ENCODE assay signal across 31 mouse cellular contexts in the genomic region with DNA sequence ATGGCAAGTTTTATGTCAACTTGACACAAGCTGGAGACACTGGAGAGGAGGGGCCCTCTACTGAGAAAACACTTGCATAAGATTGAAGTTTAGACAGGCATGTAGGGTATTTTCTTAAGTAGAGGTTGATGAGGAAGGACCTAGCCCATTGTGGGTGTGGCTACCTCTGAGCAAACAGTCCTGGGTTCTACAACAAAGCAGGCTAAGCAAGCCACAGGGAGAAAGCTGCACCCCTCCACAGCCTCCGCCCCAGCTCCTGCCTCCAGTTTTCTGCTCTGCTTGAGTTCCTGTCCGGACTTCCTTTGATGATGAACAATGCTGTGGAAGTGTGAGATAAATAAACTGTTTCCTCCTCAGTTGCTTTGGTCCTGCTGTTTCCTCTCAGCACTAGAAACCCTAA. TPM values are rescaled to one million over a fixed set of nuclear protein-coding genes. Genes with fewer than 3 reads are reported as not detected.
DNase-seq lines count a peak whose midpoint lies in the region; ATAC-seq and TF ChIP-seq lines count a peak whose summit lies in the region.
"Had no signal": no experiment of that assay in that cellular context is flagged by ENCODE, and none has a peak within 500 bp of the region (broad histone marks: within the 10 kb centered on the region; RNA-seq: fewer than 3 reads in every experiment).

No protein-coding gene starts in this region.

- DNase-seq in heart, adult 11 months: peak; percentile 59
- no peak for DNase-seq in heart, postnatal 14 days
- peak; percentile 4 for DNase-seq in kidney, postnatal 10 days
- no peak for DNase-seq in kidney, adult 11 months
- peak; percentile 14 for DNase-seq in lung, postnatal 0 days (ENCODE audit: low spot score)
- no peak for DNase-seq in lung, postnatal 10 days
- DNase-seq: cerebellum, adult 2 months; cerebellum, postnatal 36 days; gastrocnemius, postnatal 14 days; midbrain, embryonic 14.5 days; thymus, adult 18-20 months; thymus, postnatal 4 days had no signal

- TF ChIP-seq CTCF in lung, postnatal 0 days (IDR thresholded peaks at IDR 0.05): no peak

- 25% methylated on average over 2 of the region's 2 CpGs for WGBS in lung, postnatal 0 days
- WGBS in stomach, embryonic 16.5 days: 41% methylated on average over 2 of the region's 2 CpGs

- no peaks in the 10 kb centered on the region for H3K9me3 ChIP-seq in lung, postnatal 0 days (ENCODE audit: low read length)
- no peaks in the 10 kb centered on the region for H3K9me3 ChIP-seq in stomach, embryonic 16.5 days (replicated peaks; ENCODE audit: control insufficient read depth, low read length)
- H3K9me3 ChIP-seq: forebrain, embryonic 13.5 days; hindbrain, embryonic 13.5 days had no signal

- intact Hi-C loops in heart, postnatal 14 days (cut with DNase I): no loop called here

- no peaks in the 10 kb centered on the region for H3K36me3 ChIP-seq in lung, postnatal 0 days (ENCODE audit: insufficient read depth, low read length)
- H3K36me3 ChIP-seq in stomach, embryonic 16.5 days (ENCODE audit: control insufficient read depth, insufficient read depth, low read length): no peaks in the 10 kb centered on the region
- H3K36me3 ChIP-seq: hindbrain, embryonic 13.5 days had no signal

- peak; percentile 38; the same call in 1 of the 2 replicates for ATAC-seq in lung, postnatal 0 days
- peak; percentile 56; the same call in 1 of the 2 replicates for ATAC-seq in stomach, embryonic 16.5 days (ENCODE audit: insufficient read depth, low FRiP score)
- no peak for ATAC-seq in inflammation-experienced regulatory T-cells, adult 6 months
- ATAC-seq: CD4-positive, CD25-positive, alpha-beta regulatory T cell, adult 4 months; forebrain, embryonic 13.5 days had no signal

- TF ChIP-seq EP300 in lung, postnatal 0 days (IDR thresholded peaks at IDR 0.05): no peak

- no peak overlapping the region for H3K4me2 ChIP-seq in lung, postnatal 0 days (replicated peaks; ENCODE audit: low read depth, low read length)
- H3K4me2 ChIP-seq in stomach, embryonic 16.5 days (ENCODE audit: low read depth, low read length): no peak overlapping the region
- H3K4me2 ChIP-seq: forebrain, embryonic 13.5 days; hindbrain, embryonic 13.5 days had no signal

- H3K27ac ChIP-seq in lung, postnatal 0 days (ENCODE audit: low read length): no peak overlapping the region
- no peak overlapping the region for H3K27ac ChIP-seq in stomach, embryonic 16.5 days (ENCODE audit: low read length)
- H3K27ac ChIP-seq: forebrain, embryonic 13.5 days; hindbrain, embryonic 13.5 days had no signal

- H3K4me3 ChIP-seq in lung, postnatal 0 days (ENCODE audit: low read depth, low read length): no peak overlapping the region
- H3K4me3 ChIP-seq in stomach, embryonic 16.5 days (replicated peaks; ENCODE audit: low read length): no peak overlapping the region
- H3K4me3 ChIP-seq: erythroblast, embryonic 14.5 days; forebrain, embryonic 13.5 days; hindbrain, embryonic 13.5 days; myocyte had no signal

- H3K27me3 ChIP-seq in lung, postnatal 0 days (replicated peaks; ENCODE audit: insufficient read depth, low read length): no peaks in the 10 kb centered on the region
- H3K27me3 ChIP-seq in stomach, embryonic 16.5 days (ENCODE audit: control insufficient read depth, insufficient read depth, low read length): no peaks in the 10 kb centered on the region
- H3K27me3 ChIP-seq: forebrain, embryonic 13.5 days; hindbrain, embryonic 13.5 days had no signal

- H3K4me1 ChIP-seq in lung, postnatal 0 days (ENCODE audit: insufficient read depth, low read depth, low read length): no peaks in the 10 kb centered on the region
- H3K4me1 ChIP-seq in stomach, embryonic 16.5 days (ENCODE audit: control insufficient read depth, insufficient read depth, low read length): no peaks in the 10 kb centered on the region
- H3K4me1 ChIP-seq: forebrain, embryonic 13.5 days; hindbrain, embryonic 13.5 days had no signal

- no peak overlapping the region for H3K9ac ChIP-seq in lung, postnatal 0 days (replicated peaks; ENCODE audit: low read depth)
- H3K9ac ChIP-seq in stomach, embryonic 16.5 days (ENCODE audit: low read length): no peak overlapping the region
- H3K9ac ChIP-seq: forebrain, embryonic 13.5 days; hindbrain, embryonic 13.5 days had no signal

RNA-seq across cellular contexts. Expression of gene Sel1l2, which starts 29.6 kb away (rescaled TPM):
- not detected for total RNA-seq in heart, postnatal 14 days (2021)
- not detected in 2 replicates for polyA plus RNA-seq in lung, postnatal 0 days (2015; fragmentation: Nextera tagmentation; extraction: Ambion mirVana)
- not detected in 2 replicates for polyA plus RNA-seq in stomach, embryonic 16.5 days (2015; fragmentation: Nextera tagmentation; extraction: Ambion mirVana)
- polyA plus RNA-seq in inflammation-experienced regulatory T-cells, adult 6 months (2017; shearing (Covaris generic)): not detected
- total RNA-seq: adrenal gland, adult 18-20 months; heart, adult 8-10 months; heart, postnatal 25 days; layer of hippocampus, postnatal 14 days; megakaryocyte, adult 5-6 weeks; MEL had no signal
- polyA plus RNA-seq: CD4-positive, CD25-positive, alpha-beta regulatory T cell, adult 4 months; cerebellum, adult 2 months; embryonic facial prominence, embryonic 11.5 days; erythroblast, embryonic 14.5 days; forebrain, embryonic 13.5 days; hindbrain, embryonic 13.5 days; intestine, embryonic 14.5 days; limb, embryonic 11.5 days; liver, embryonic 16.5 days; midbrain, embryonic 14.5 days; myocyte; neural tube, embryonic 14.5 days; small intestine, adult 2 months had no signal

RNA-seq across cellular contexts. Expression of gene Macrod2, which starts 35.2 kb away (rescaled TPM):
- total RNA-seq in heart, postnatal 14 days (2021): 10 to 100 TPM in 1 of 2 experiments, 1 to 10 TPM in 1; 9.9 to 10.1 TPM
- 22.7 and 25.8 TPM in 2 replicates for polyA plus RNA-seq in lung, postnatal 0 days (2015; fragmentation: Nextera tagmentation; extraction: Ambion mirVana)
- 43.1 and 45.4 TPM in 2 replicates for polyA plus RNA-seq in stomach, embryonic 16.5 days (2015; fragmentation: Nextera tagmentation; extraction: Ambion mirVana)
- polyA plus RNA-seq in inflammation-experienced regulatory T-cells, adult 6 months (2017; shearing (Covaris generic)): not detected
- total RNA-seq: MEL had no signal
- polyA plus RNA-seq: CD4-positive, CD25-positive, alpha-beta regulatory T cell, adult 4 months had no signal

Comparison
In these comparisons a context has a peak if more than half of its experiments do, and no peak if none do; other contexts are left out.
1. DNase-seq: peak in heart, adult 11 months (single experiment), kidney, postnatal 10 days (single experiment) and lung, postnatal 0 days (single experiment); none in heart, postnatal 14 days (0 of 2), kidney, adult 11 months (single experiment) and lung, postnatal 10 days (single experiment).
2. RNA of gene Macrod2, which starts 35.2 kb away (polyA plus RNA-seq): 43.1 to 45.4 TPM in stomach, embryonic 16.5 days and 22.7 to 25.8 TPM in lung, postnatal 0 days; not detected in inflammation-experienced regulatory T-cells, adult 6 months; every median in the first group is over 10 times any median in the second.